Mouse (Mus musculus) left cerebral cortex, postnatal 4 days (tissue): ENCODE data around the gene Nup214. TPM values are rescaled to one million over a fixed set of nuclear protein-coding genes. Genes with fewer than 3 reads are reported as not detected.
A peak's percentile ranks its signal among the peaks of the same experiment; 100 is the strongest.
"Not testable (repeated sequence)": the region's sequence is repeated elsewhere in the genome, so short reads cannot be mapped to it uniquely, and the experiment has no call there.

ENCODE experiments used
- DNase-seq: peaks from one replicate; pipeline ENCODE4 v3.0.0-alpha.2; 2022
- intact Hi-C: fragments of 180-260 bp; cut with DNase I; formaldehyde crosslinking; loops from one replicate; pipeline ENCODE4 v1.15.1; 2025
- total RNA-seq, 2 experiments: library from RNA; stranded (reverse); gene quantifications; 2 replicates each; pipeline ENCODE4 v1.2.3; 2021

The Nup214 gene
- total RNA-seq, 2 experiments from 2014 or later = 54.0 to 59.8 TPM

DNA sequence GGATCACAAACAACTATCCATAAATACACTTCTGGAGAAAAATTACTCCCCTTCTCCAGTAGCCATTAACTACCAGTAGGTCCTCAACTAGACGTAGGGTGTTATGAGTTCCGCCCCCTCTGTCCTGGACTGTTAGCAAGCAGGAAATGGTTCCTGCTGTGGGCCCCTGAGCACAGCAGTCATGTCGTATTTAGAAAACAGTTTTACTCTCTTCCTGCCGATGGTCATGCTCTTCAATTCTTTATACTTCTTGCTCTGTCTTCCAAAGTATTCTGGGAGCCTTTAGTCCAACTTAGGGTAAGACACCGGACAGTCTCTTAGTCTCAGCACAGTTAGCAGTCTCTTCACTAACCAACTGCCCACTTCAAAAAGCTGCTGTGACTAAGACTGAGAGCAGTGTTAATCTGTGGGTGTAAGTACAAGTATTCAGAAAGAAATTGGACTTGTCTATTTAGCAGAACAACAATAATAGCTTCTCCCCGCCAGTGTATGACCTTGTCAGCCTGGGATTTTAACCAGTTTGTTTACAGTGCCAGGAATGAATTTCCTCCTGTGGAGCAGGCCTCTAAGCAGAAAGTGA is 63.1 kb downstream of the Nup214 start:
- intact Hi-C loops = no loop called here
- DNase-seq = no peak

DNA sequence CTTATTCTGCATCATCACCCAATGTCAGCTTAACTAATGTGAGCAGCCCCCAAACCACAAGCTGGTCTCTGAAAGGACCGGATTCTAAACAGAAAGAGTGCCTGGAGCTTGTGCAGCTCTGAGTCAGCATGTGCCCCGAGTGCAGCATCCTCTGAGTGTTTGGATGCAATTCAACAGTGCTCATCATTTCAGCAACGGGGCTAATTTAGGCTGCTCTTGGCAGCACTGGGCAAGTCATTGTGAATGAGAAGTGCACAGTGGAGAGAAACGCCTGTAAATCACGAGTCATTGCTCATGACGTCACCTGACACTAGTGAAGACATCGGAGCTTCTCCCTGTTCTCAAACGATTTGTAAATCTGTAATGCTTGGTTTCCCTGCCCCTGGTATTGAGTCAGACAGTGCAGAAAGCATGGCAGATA is 64.4 kb downstream of the Nup214 start:
- intact Hi-C loops = no loop called here
- no peak for DNase-seq

DNA sequence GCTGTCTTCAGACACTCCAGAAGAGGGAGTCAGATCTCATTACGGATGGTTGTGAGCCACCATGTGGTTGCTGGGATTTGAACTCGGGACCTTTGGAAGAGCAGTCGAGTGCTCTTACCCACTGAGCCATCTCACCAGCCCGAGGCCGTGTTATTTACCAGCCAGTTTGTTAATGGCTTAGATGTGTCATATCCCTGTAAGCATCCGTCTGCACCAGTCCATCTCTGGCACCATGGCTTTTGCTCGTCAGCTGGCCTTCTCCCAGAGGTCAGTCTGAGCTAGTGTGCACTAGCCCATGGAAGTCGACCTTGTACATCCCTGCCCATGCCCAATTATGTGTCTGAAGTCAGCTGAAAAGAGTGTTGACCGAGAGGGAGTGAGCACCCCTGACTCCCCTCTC is 66.4 kb downstream of the Nup214 start:
- intact Hi-C loops, DNase-seq: not testable (repeated sequence)

DNA sequence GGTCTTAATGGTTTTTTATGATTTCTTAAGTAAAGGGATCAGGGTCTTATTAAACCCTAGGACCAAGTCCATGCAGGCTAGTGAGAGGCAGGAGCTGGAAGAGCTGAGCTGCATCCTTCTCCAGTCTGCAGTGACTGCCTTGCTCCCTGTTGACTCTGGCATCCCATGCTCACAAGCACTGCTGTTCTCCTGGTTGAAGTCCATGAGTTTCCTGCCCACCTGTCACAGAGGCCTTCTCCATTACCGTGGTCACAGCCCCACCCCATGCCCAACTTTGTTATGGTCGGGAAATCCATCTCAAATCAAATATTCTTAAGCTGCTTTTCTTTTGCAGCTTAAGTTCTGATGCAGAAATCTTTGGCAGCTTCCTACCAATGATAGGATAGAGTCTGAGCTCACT is 66.9 kb downstream of the Nup214 start:
- DNase-seq = no peak
- intact Hi-C loops = no loop called here

DNA sequence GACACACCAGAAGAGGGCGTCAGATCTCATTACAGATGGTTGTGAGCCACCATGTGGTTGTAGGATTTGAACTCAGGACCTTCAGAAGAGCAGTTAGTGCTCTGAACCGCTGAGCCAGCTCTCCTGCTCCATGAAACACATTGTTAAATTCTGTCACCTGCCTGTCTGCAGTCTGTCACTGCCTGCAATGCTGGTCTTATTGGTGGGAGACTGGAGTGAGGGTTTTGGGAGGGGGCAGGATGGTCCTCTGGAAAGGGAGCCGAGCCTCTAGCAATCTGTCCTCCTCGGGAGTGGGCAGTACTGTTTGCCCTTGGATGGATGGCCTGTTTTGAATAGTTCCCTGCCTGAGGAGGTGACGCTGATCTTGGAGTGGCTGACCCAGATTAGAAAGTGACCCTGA is 69.6 kb downstream of the Nup214 start:
- no peak for DNase-seq
- intact Hi-C loops = no loop called here

DNA sequence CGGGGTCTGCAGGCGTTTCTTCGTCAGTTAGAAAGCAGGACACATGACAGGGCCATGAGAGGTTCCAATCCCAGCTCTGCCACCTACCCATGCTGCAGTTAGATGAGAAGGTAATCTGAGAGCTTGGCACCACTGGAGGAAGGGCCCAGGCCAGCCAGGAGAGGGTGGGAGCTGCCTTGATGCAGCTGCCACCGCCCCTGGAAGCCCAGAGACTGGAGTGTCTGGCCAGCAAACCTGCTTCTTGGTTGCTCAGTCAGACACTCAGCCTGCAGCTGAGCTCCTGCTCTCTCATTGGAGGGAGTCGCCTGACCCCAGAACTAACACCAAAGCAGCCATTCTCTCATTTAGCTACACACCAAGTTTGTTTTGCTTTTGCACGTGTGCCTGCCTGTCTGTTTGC is 71.1 kb downstream of the Nup214 start:
- DNase-seq = no peak
- intact Hi-C loops = loop anchor here (5.0 kb wide), 1 partner anchor 87 kb away; no protein-coding TSS in a partner anchor

DNA sequence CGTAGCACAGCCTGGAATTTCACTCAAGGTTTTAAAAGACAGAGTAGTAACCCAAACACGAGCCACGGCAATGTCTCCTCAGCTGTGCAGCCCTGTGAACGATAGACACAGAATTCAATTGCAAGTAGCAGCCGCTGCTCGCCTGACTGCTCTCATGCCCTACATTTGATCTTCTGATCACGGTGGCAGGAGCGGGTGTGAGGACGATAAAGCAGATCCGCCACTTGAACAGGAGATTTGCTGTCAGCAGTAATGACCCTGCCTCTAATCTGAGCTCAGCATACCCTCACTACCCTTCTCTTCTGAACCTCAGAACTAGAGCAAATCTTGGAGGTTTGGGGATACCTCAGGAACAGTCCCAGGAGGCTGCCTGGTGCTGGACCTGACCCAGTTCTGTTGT is 71.8 kb downstream of the Nup214 start:
- intact Hi-C loops = loop anchor here (5.0 kb wide), 1 partner anchor 86 kb away; no protein-coding TSS in a partner anchor
- no peak for DNase-seq

DNA sequence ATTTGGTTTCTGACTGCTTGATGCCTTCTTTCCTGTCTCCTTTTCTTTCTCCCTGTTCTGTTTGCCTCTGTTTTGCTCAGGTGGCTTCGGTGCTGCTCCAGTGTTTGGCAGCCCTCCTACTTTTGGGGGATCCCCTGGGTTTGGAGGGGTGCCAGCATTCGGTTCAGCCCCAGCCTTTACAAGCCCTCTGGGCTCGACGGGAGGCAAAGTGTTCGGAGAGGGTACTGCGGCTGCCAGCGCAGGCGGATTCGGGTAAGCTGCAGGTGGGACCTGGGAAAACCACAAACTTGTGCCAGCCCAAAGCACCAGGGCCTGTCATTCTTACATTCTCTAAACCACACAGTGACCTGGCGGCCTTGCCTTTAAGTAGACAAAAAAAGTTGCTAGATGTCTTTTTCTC is 73.1 kb downstream of the Nup214 start:
- intact Hi-C loops = loop anchor here (5.0 kb wide), 1 partner anchor 85 kb away; no protein-coding TSS in a partner anchor
- peak; percentile 55 for DNase-seq

DNA sequence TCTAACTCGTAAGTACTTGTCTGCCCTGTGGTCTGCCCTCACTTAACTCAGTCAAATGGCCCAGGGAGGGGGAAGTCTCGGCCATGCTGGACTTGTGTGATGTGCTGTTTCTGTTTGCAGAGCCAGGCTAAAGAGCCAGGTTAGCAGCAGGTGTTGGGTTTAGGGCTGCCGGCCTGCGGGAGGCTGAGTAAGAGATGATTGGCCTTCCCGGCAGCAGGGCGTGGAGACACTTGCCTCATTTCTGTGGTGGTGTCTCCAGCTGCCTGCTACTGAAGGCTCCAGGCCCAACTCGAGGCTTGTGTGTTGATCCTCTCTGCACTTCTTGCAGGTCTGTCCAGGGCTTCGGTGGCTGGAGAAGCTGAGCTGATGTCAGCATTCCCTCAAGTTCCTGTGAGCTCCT is 77.6 kb downstream of the Nup214 start:
- intact Hi-C loops = no loop called here

DNA sequence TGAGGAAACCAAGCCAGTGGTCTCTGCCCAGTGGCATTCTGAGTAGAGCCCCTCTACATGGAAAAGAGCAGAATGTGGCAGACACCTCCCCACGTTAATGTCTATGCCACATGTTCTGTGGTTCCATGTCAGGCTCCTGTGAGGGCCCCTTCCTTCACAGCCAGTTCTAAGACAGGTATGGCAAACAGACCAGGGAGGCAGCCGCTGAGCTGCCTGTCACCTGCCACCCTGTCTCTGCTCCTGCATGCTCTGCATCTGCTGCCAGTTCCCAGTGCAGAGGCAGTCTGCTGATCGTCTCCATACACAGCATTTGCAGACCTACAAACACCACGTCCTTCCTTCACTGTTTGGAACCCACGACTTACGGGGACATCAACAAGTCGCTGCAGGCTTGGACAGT is 78.2 kb downstream of the Nup214 start:
- no peak for DNase-seq
- intact Hi-C loops = no loop called here

More for the DNA sequence above, 77.6 kb downstream of the Nup214 start:
- no peak for DNase-seq

DNA sequence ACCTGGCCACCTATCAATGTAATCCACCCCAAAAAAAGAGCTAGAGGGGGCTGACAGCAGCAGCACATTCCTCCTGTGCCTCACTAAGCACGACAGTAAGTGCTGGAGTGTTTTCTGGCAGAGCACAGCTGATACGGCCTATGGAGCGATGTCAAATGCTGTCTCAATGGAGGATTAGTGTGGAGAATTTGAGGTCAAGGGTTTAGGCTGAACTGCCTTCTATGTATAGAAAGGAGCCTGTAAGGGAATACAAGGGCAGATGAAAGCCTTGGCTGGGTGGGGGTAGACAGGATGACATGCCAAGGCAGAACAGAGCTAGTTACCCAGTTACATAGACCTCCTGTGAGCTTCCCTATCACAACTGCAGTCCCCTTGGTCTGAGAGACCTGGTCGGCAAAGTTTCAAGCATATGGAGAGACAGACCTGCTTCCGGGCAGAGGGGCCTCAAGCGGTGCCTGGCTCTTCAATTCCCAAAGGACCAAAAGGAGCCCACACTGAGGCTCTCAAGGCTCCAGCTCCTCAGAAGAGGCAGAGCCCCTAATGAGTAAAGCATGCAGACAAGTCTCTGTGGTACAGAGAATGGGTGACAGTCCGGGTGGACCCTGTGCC is 81.2 kb downstream of the Nup214 start:
- intact Hi-C loops = no loop called here
- DNase-seq = no peak

DNA sequence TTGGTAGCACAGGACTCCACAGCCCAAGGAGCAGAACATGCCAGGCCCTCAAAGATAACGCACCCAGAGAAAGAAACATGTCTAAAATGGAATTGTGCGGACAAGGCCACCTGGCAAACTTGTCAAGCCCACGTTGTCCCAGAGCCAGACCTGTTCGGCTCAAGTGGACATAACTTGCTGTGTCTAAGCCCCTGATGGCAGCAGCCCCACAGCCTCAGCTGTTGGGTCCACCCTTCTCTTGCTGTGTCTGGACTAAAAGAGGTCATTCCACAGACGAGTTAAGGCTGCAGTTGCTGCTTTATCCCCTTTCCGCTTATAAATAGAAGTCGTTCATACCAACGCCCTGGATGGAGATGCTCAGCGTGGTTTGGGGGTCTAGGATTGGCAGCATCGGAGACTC is 82.3 kb downstream of the Nup214 start:
- no peak for DNase-seq
- intact Hi-C loops = no loop called here

DNA sequence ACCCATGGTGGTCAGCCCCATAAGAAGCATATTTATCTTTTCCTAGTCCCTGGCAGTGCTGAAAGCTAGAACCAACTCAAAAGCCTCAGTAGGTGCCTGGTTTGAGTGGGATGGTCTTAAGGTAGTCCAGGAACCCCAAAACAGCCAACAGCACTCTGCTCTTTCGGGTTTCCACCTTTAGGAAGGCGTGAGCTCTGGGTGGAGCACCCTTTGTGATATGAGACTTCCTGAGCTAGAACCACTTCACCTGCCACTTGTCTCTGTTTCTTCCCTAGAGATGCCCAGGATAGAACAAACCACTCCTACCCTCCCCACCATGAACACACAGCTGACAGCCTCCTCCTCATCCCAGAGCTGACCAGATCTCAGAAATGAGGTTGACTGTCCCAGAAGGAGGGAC is 83.1 kb downstream of the Nup214 start:
- intact Hi-C loops = no loop called here
- no peak for DNase-seq

DNA sequence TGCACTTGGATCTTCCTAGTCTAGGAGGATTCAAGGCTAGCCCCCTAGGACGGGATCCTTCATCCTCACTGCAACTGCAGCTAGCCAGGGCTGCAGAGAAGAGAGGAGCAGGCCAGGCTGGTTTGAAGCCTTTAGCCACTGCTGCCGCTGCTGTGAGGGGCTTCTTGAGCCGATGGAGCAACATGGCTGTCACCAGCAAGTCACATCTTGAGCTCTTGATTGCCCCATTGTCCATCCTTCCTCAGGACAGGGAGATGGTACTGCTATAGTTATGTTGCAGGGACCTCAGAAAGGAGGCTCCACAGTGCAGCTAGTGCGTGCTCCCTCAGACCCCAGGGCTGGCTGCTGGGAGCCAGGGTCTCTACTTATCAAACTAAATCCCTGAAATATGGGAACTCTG is 83.6 kb downstream of the Nup214 start:
- no peak for DNase-seq
- intact Hi-C loops = no loop called here

DNA sequence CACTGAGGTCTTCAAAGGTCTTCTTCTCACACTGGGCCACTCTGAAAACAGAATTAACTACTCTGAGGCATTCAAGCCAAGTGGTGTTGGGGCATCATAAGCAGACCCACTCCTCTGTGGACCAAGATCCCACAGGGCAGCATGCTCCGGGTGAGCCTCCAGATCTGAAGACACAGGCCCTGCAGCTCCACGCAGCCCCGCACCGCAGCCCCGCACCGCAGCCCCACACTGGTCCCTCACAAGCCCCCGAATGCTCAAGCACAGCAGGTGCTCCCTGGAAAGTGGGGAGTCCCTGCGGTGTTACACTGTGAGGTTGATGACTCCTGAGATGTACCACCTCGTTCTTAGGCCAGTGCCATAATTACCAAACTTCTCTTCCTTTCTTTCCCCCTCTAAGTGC is 84.0 kb downstream of the Nup214 start:
- intact Hi-C loops = no loop called here

DNA sequence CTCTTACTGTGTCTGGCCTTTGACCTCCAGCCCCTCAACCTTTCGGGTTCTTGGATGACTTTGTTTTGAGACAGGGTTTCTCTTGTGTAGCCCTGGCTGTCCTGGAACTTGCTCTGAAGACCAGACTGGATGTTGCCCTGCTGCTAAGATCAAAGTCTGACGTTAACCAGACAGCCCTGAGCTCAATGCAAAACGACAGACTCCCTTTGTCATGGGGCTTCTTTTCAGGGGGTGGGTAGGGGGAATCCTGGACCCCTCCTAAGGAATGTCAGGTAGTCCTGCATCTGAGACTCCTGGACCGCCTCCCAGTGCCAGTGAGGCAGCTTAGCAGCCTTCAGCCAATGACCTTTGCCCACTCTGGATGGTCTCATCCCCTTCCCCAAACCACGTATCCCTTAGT is 84.5 kb downstream of the Nup214 start:
- DNase-seq = no peak
- intact Hi-C loops = no loop called here

More for the DNA sequence above, 84.0 kb downstream of the Nup214 start:
- DNase-seq = no peak

DNA sequence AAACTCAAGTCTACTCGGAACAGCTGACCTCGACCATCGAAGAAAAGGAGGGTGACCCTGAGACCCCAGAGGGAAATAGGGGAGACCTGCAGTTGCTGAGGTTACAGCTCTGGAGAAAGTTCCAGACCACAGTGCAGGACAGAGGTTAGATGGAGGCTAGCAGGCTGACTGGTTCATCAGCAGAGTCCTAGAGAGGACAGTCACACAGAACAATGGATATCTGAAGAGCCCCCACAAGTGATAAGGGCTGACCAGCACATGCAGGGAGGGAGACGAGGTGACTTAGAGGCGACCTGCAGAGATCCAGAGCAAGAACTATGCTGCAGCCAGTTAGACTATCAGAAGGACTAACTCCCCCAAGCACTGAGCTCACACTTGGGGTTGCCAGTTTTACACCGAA is 85.4 kb downstream of the Nup214 start:
- intact Hi-C loops = no loop called here

DNA sequence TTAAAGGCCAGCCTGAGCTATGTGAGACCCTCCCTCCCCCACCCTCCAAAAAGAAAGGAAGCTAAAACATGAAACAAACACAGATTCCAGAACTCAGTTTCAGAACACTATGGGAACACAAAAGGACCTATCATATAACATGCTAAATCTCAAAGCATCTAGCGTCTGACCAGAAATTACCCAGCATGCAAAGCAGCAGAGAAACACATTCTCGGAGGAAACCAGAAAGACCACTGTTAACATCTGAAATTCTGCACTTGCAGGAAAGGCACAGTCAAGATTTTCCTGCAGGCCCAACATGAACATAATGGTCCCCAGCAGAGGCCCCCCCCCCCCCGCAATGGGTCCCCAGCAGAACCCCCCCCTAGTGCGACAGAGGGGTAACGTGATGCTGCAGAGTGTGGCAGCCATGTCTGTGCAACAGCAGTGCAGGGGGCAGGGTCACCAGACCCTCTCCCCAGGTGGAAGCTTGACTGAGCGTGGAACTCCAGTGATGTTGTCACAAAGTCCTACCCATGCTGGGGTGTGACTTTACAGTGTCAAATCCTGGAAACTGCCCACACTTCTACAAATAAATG is 86.1 kb downstream of the Nup214 start:
- no peak for DNase-seq
- intact Hi-C loops = no loop called here

More for the DNA sequence above, 85.4 kb downstream of the Nup214 start:
- no peak for DNase-seq

DNA sequence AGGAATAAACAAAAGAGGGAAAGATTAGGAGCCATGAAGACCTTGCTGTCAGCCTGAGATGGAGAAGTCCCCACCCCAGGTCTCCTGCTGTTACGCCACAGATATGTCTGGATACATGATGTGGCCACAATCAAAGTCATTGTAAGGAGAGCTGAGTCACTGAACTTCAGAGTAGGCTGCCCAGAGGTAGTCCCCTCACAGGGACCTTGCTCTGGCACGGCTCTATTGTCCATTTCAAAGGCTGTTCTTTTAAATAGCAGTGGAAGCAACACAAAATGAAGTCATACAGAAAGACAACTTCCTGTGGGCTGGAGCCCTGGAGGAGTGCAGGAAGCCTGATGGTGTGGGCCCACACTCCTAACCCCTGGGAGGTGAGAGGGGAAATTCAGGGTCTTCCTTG is 87.0 kb downstream of the Nup214 start:
- no peak for DNase-seq
- intact Hi-C loops = no loop called here

DNA sequence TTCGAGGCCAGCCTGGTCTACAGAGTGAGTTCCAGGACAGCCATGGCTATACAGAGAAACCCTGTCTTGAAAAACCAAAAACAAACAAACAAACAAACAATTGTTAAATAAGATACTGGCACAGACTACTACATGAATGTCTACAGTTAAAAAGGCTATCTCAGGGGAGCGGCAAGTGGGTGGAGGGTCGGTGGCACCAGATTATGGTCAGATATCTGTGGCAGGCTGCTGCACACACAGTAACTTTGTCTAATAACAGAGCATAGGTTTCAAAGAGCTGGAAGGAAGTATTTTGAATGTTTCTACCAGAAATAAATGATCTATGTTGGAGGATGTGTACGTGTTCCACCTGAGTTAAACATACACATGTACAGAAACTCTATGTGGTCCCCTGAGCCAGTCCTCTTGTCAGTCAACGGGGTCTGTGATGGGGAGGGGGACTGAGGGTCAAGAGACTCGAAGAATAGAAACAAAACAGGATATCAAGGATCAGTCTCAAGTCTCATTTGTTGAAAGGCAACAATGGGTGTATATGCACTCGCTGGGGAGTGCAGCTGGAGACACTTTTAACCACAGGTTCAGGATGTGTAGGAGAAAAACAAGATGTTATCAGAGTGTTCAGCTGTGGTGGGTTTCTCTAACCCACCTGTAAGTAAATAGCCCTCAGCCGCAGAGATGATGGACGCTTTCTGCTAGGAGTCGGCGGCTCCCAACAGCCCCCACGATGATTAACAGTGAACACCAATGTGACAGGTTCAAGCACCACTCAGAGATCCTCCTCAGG is 87.7 kb downstream of the Nup214 start:
- intact Hi-C loops = no loop called here
- DNase-seq = no peak

DNA sequence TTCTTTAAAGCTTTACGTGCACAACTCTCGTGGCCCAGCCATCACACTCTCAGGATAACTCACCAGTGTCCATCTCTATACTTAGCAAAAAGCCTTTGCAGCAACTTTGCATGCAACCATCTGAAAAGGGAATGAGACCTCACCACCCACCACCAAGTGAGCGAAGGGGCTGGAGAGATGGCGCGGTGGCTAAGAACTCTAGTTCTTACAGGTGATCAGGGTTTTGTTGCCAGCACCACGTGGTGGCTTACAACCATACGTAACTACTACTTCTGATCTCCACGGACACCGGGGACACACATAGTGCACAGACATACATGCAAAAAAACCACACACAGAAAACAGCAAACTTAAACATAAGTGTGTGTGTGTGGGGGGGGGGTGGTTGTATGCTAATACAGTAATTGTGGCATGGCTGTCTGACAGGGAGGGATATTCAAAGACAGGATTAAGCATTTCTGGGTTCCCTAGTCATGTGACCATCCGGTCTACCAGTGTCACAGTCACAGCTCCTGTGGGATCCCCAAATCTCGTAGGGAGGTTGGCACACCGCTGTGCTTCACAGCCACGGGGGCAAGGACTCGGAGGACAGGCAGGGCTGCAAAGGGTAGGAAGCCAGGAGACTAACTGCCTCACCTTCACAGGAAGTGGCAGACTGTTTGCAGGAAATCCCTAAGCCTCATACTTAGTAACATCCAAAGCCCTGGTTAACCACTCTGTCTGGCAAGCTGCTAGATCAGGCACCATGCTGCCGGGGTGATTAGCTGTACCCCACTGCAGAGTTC is 88.6 kb downstream of the Nup214 start:
- no peak for DNase-seq
- intact Hi-C loops = no loop called here
